Comparison of ENCODE assay signal across 8 mouse cellular contexts in genomic region chr15:7877560-7878467, GRCm38 (mm10).
DNase-seq lines count a peak whose midpoint lies in the region; TF ChIP-seq lines count a peak whose summit lies in the region.

No protein-coding gene starts in this region.

- H3K4me1 ChIP-seq in thymus, adult 2 months (replicated peaks; ENCODE audit: control insufficient read depth, insufficient read depth, low read length): no peaks in the 10 kb centered on the region

- no peak for TF ChIP-seq CTCF in thymus, adult 2 months (IDR thresholded peaks at IDR 0.05; ENCODE audit: borderline replicate concordance, control insufficient read depth, extremely low read depth, insufficient read depth, low read length, poor library complexity)

- DNase-seq in cerebellum, postnatal 10 days: peak; percentile 38 to 39
- DNase-seq in cerebellum, adult 9-10 months: no peak
- DNase-seq in MN1 (ENCODE audit: low spot score): peak; percentile 45
- peak; percentile 20 for DNase-seq in heart, postnatal 4 days
- peak; percentile 32 for DNase-seq in lung, postnatal 36 days
- DNase-seq in yolk sac, embryonic 10.5 days (ENCODE audit: low spot score): no peak
- no peak for DNase-seq in thymus, postnatal 4 days
- no peak for DNase-seq in thymus, adult 2 months

- no peak for TF ChIP-seq POLR2A in thymus, adult 2 months (IDR thresholded peaks at IDR 0.05; ENCODE audit: control insufficient read depth, extremely low read depth, insufficient read depth, low read length, poor library complexity)

- no peaks in the 10 kb centered on the region for H3K27me3 ChIP-seq in thymus, adult 2 months (ENCODE audit: control insufficient read depth, insufficient read depth, low read length)

- no peak overlapping the region for H3K4me3 ChIP-seq in thymus, adult 2 months (ENCODE audit: control insufficient read depth, insufficient read depth, low read length)

- WGBS in thymus, adult 2 months: 82% methylated on average over 22 of the region's 22 CpGs

- H3K27ac ChIP-seq in thymus, adult 2 months (ENCODE audit: control insufficient read depth, insufficient read depth, low read length): no peak overlapping the region

- H3K36me3 ChIP-seq in thymus, adult 2 months (ENCODE audit: control insufficient read depth, insufficient read depth, low read length): peaks cover 3% of the 10 kb centered on the region; the same call in 1 of the 2 replicates

Comparison
In these comparisons a context has a peak if more than half of its experiments do, and no peak if none do; other contexts are left out.
1. DNase-seq: peak in cerebellum, postnatal 10 days (2 of 2), MN1 (single experiment), heart, postnatal 4 days (single experiment) and lung, postnatal 36 days (single experiment); none in cerebellum, adult 9-10 months (single experiment), yolk sac, embryonic 10.5 days (single experiment), thymus, postnatal 4 days (single experiment) and thymus, adult 2 months (single experiment).